Mouse (Mus musculus) MEL (cell line): Measurements from ENCODE around the gene Ninl. TPM values are rescaled to one million over a fixed set of nuclear protein-coding genes. Genes with fewer than 3 reads are reported as not detected.

Experiments
- DNase-seq: peaks from one replicate; pipeline ENCODE4 v3.0.0; 2011; ENCODE audit warnings: low read depth, low spot score
- H3K27ac ChIP-seq: 2 replicates; pipeline ENCODE4 v1.5.1; 2012; ENCODE audit warnings: low read depth, mild to moderate bottlenecking, control low read depth, low read length, moderate library complexity; ENCODE audit not compliant: control insufficient read depth
- H3K27me3 ChIP-seq, 2 experiments: fragments of 150-350 bp in 1 of 2; sonication (generic) in 1 of 2; 2 replicates each; pipeline ENCODE4 v1.6.1; 2012; ENCODE audit warnings: low read length in 2 of 2, mild to moderate bottlenecking in 2 of 2, improper control_type of control experiment in 1 of 2, moderate library complexity in 1 of 2; ENCODE audit not compliant: insufficient read depth in 2 of 2, control insufficient read depth in 1 of 2
- H3K36me3 ChIP-seq, 2 experiments: 2 replicates each; pipeline ENCODE4 v1.6.1; 2012 to 2014; ENCODE audit warnings: low read length in 2 of 2, improper control_type of control experiment in 1 of 2, inconsistent platforms in 1 of 2, mild to moderate bottlenecking in 1 of 2; ENCODE audit not compliant: insufficient read depth in 2 of 2, control insufficient read depth in 1 of 2
- H3K4me1 ChIP-seq, 2 experiments: fragments of 150-350 bp in 1 of 2; sonication (generic) in 1 of 2; 2 replicates each; pipeline ENCODE4 v1.6.1; 2012; ENCODE audit warnings: low read length in 2 of 2, improper control_type of control experiment in 1 of 2, mild to moderate bottlenecking in 1 of 2; ENCODE audit not compliant: insufficient read depth in 2 of 2, control insufficient read depth in 1 of 2
- H3K4me3 ChIP-seq, 2 experiments: fragments of 150-350 bp in 1 of 2; sonication (generic) in 1 of 2; 2 replicates each; pipeline ENCODE4 v1.5.1; 2012; ENCODE audit warnings: low read depth in 2 of 2, low read length in 2 of 2, mild to moderate bottlenecking in 2 of 2, moderate library complexity in 2 of 2, control low read depth in 1 of 2, improper control_type of control experiment in 1 of 2; ENCODE audit not compliant: control insufficient read depth in 1 of 2, insufficient read depth in 1 of 2
- H3K79me2 ChIP-seq: 2 replicates; pipeline ENCODE4 v1.6.1; 2012; ENCODE audit warnings: mild to moderate bottlenecking, low read length, moderate library complexity; ENCODE audit not compliant: control insufficient read depth, poor library complexity, insufficient read depth
- H3K9ac ChIP-seq: 2 replicates; pipeline ENCODE4 v1.6.1; 2012; ENCODE audit warnings: low read depth, mild to moderate bottlenecking, control low read depth, low read length, moderate library complexity; ENCODE audit not compliant: control insufficient read depth, poor library complexity, severe bottlenecking
- H3K9me3 ChIP-seq: fragments of 150-350 bp; sonication (generic); replicated peaks from 2 replicates; pipeline ENCODE4 v1.6.1; 2012; ENCODE audit warnings: mild to moderate bottlenecking, low read length, improper control_type of control experiment, moderate library complexity; ENCODE audit not compliant: insufficient read depth
- CHD1 ChIP-seq: IDR thresholded peaks from 2 replicates; pipeline ENCODE4 v1.6.1; 2012; ENCODE audit warnings: low read depth, mild to moderate bottlenecking, inconsistent platforms, low read length, improper control_type of control experiment
- CHD2 ChIP-seq: IDR thresholded peaks from 2 replicates; pipeline ENCODE4 v1.6.1; 2011; ENCODE audit warnings: low read length, improper control_type of control experiment
- CTCF ChIP-seq, 3 experiments: IDR thresholded peaks in 2 of 3; conservative IDR thresholded peaks in 1 of 3; 2 replicates each; pipeline ENCODE4 v1.5.1; 2011 to 2012; ENCODE audit warnings: low read length in 3 of 3, low read depth in 2 of 3, mild to moderate bottlenecking in 2 of 3, improper control_type of control experiment in 1 of 3, inconsistent platforms in 1 of 3, mixed read lengths in 1 of 3, moderate library complexity in 1 of 3; ENCODE audit not compliant: control insufficient read depth in 1 of 3, insufficient read depth in 1 of 3, poor library complexity in 1 of 3, severe bottlenecking in 1 of 3
- EP300 ChIP-seq, 2 experiments: IDR thresholded peaks; 2 replicates each; pipeline ENCODE4 v1.6.1; 2011; ENCODE audit warnings: improper control_type of control experiment in 2 of 2, low read length in 2 of 2, low read depth in 1 of 2, mild to moderate bottlenecking in 1 of 2
- ETS1 ChIP-seq: IDR thresholded peaks from 2 replicates; pipeline ENCODE4 v1.6.1; 2012; ENCODE audit warnings: low read depth, mild to moderate bottlenecking, inconsistent platforms, low read length, improper control_type of control experiment, moderate library complexity
- HCFC1 ChIP-seq: IDR thresholded peaks from 2 replicates; pipeline ENCODE4 v1.6.1; 2012; ENCODE audit warnings: low read depth, mild to moderate bottlenecking, inconsistent platforms, low read length, improper control_type of control experiment, moderate library complexity
- JUND ChIP-seq: IDR thresholded peaks from 2 replicates; pipeline ENCODE4 v1.6.1; 2011; ENCODE audit warnings: low read depth, mild to moderate bottlenecking, improper control_type of control experiment, low read length
- KAT2A ChIP-seq: conservative IDR thresholded peaks from 2 replicates; pipeline ENCODE4 v1.6.1; 2012; ENCODE audit warnings: low read depth, low read length, improper control_type of control experiment, inconsistent platforms
- MAX ChIP-seq: IDR thresholded peaks from 2 replicates; pipeline ENCODE4 v1.6.1; 2011; ENCODE audit warnings: low read length, improper control_type of control experiment
- MEF2A ChIP-seq: IDR thresholded peaks from 2 replicates; pipeline ENCODE4 v1.6.1; 2014; ENCODE audit warnings: low read depth, mild to moderate bottlenecking, inconsistent platforms, low read length, improper control_type of control experiment; ENCODE audit not compliant: poor library complexity, insufficient replicate concordance, severe bottlenecking; ENCODE audit errors: extremely low read depth
- MXI1 ChIP-seq: IDR thresholded peaks from 2 replicates; pipeline ENCODE4 v1.6.1; 2011; ENCODE audit warnings: mild to moderate bottlenecking, low read depth, low read length, improper control_type of control experiment
- MYB ChIP-seq: IDR thresholded peaks from 2 replicates; pipeline ENCODE4 v1.6.1; 2011; ENCODE audit warnings: mild to moderate bottlenecking, low read depth, low read length, improper control_type of control experiment
- NRF1 ChIP-seq: IDR thresholded peaks from 2 replicates; pipeline ENCODE4 v1.6.1; 2014; ENCODE audit warnings: low read depth, mild to moderate bottlenecking, inconsistent platforms, low read length, improper control_type of control experiment, moderate library complexity; ENCODE audit not compliant: poor library complexity, insufficient read depth, severe bottlenecking
- POLR2A ChIP-seq, 2 experiments: IDR thresholded peaks; 2 replicates each; pipeline ENCODE4 v1.6.1; 2011 to 2012; ENCODE audit warnings: low read length in 2 of 2, mild to moderate bottlenecking in 2 of 2, control low read depth in 1 of 2, improper control_type of control experiment in 1 of 2, low read depth in 1 of 2, moderate library complexity in 1 of 2; ENCODE audit not compliant: control insufficient read depth in 1 of 2, insufficient read depth in 1 of 2, poor library complexity in 1 of 2
- POLR2AphosphoS2 ChIP-seq: IDR thresholded peaks from 2 replicates; pipeline ENCODE4 v1.6.1; 2011; ENCODE audit warnings: low read length, improper control_type of control experiment
- POLR2AphosphoS5 ChIP-seq: IDR thresholded peaks from 2 replicates; pipeline ENCODE4 v1.6.1; 2012; ENCODE audit warnings: low read depth, borderline replicate concordance, mild to moderate bottlenecking, inconsistent platforms, low read length, moderate library complexity, mixed read lengths
- SIN3A ChIP-seq: IDR thresholded peaks from 2 replicates; pipeline ENCODE4 v1.6.1; 2012; ENCODE audit warnings: low read length, improper control_type of control experiment, inconsistent platforms
- SMC3 ChIP-seq: IDR thresholded peaks from 2 replicates; pipeline ENCODE4 v1.6.1; 2011; ENCODE audit warnings: low read depth, low read length, improper control_type of control experiment
- TCF12 ChIP-seq: IDR thresholded peaks from 2 replicates; pipeline ENCODE4 v1.6.1; 2014; ENCODE audit warnings: low read depth, mild to moderate bottlenecking, inconsistent platforms, low read length, improper control_type of control experiment, moderate library complexity
- USF2 ChIP-seq, 2 experiments: IDR thresholded peaks; 2 replicates each; pipeline ENCODE4 v1.6.1; 2011 to 2012; ENCODE audit warnings: improper control_type of control experiment in 2 of 2, low read length in 2 of 2, borderline replicate concordance in 1 of 2, inconsistent platforms in 1 of 2, low read depth in 1 of 2, mild to moderate bottlenecking in 1 of 2; ENCODE audit not compliant: insufficient read depth in 1 of 2
- polyA plus RNA-seq, 2 experiments: library from polyadenylated mRNA; stranded (reverse) in 1 of 2; unstranded in 1 of 2; fragments of >175 nt in 1 of 2; fragments of >200 nt in 1 of 2; gene quantifications; 2 replicates each; pipeline versions ENCODE4 v1.2.1 to v1.2.4; 2012; ENCODE audit warnings: low replicate concordance in 2 of 2, low read depth in 1 of 2; ENCODE audit not compliant: insufficient read length in 2 of 2, insufficient read depth in 1 of 2, missing spikeins in 1 of 2
- total RNA-seq: library from RNA; depleted of rRNA; stranded (reverse); fragments of 300-350 nt; gene quantifications from 2 replicates; pipeline ENCODE4 v1.2.3, GENCODE M21; 2012

The Ninl gene
- total and polyA plus RNA-seq, 3 experiments, result 9.8 to 16.8 TPM; not detected in 1

- Histone ChIP-seq H3K4me1 (peaks cover 2 to 4% of the 10 kb centered on the region in 2 experiments; a peak in 2 of 4 replicates), H3K27ac (no peak overlapping the region), H3K4me3 (no peak overlapping the region), H3K79me2 (peaks cover 10% of the 10 kb centered on the region), H3K9ac (no peak overlapping the region), H3K36me3 (peaks cover 0 to 5% of the 10 kb centered on the region in 2 experiments; a peak in 3 of 4 replicates), H3K27me3 (no peaks in the 10 kb centered on the region), H3K9me3 (no peaks in the 10 kb centered on the region)
- TF ChIP-seq MEF2A (no peak), KAT2A (no peak), SIN3A (no peak), POLR2A (IDR thresholded peaks at IDR 0.05; ENCODE audit: control insufficient read depth in 1 of 2, insufficient read depth in 1 of 2, low read depth in 1 of 2, low read length in 2 of 2, poor library complexity in 1 of 2) (no peak), MXI1 (no peak), POLR2AphosphoS2 (no peak), USF2 (IDR thresholded peaks at IDR 0.05; ENCODE audit: borderline replicate concordance in 1 of 2, insufficient read depth in 1 of 2, low read depth in 1 of 2, low read length in 2 of 2) (no peak), CTCF (IDR thresholded peaks at IDR 0.05 in 2 of 3, conservative IDR thresholded peaks at IDR 0.05 in 1 of 3; ENCODE audit: control insufficient read depth in 1 of 3, insufficient read depth in 1 of 3, low read depth in 2 of 3, low read length in 3 of 3, poor library complexity in 1 of 3, severe bottlenecking in 1 of 3) (no peak), TCF12 (no peak), CHD2 (no peak), JUND (no peak)
- no peak for DNase-seq
Measured at GRCm38 (mm10) chr2:150902347-150902746, 136.8 kb downstream of the Ninl start.

DNA sequence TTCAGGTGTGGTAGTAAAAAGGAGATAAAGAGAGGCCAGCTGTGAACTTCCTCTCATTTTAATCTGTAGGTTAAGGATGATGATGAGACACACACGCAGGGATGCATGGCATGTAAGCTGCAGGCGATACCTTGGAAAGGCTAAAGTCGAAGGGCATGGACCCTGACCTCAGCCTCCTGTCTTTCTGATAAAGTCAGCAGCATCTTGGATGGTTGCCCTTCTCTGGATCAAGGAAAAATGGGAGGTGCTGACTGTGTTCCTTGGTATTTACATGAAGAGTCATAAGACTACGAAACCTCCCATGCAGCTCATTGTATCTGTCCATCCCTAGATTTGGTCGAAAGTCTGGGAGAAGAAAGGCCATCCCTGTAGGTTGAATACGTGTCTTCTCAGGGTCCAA, 138.8 kb downstream of the Ninl start:
- DNase-seq, result no peak
- TF ChIP-seq CHD1, result no peak
- peak; percentile 29; the same call in 1 of the 2 replicates for TF ChIP-seq ETS1
- Histone ChIP-seq H3K4me3 (no peak overlapping the region), H3K9me3 (no peaks in the 10 kb centered on the region), H3K79me2 (peaks cover 10% of the 10 kb centered on the region), H3K27me3 (no peaks in the 10 kb centered on the region), H3K9ac (no peak overlapping the region), H3K27ac (no peak overlapping the region), H3K4me1 (peaks cover 2 to 11% of the 10 kb centered on the region in 2 experiments), H3K36me3 (peaks cover 0 to 8% of the 10 kb centered on the region in 2 experiments; a peak in 3 of 4 replicates)

- H3K79me2 ChIP-seq, result no peaks in the 10 kb centered on the region
- no peak for DNase-seq
- H3K36me3 ChIP-seq, result peaks cover 0 to 17% of the 10 kb centered on the region in 2 experiments; a peak in 3 of 4 replicates
- peaks cover 11 to 18% of the 10 kb centered on the region in 2 experiments for H3K4me1 ChIP-seq
- no peak for TF ChIP-seq MYB
- TF ChIP-seq POLR2A (IDR thresholded peaks at IDR 0.05; ENCODE audit: control insufficient read depth in 1 of 2, insufficient read depth in 1 of 2, low read depth in 1 of 2, low read length in 2 of 2, poor library complexity in 1 of 2), result no peak
- TF ChIP-seq MAX, result no peak
- no peak for TF ChIP-seq NRF1
- TF ChIP-seq EP300 (IDR thresholded peaks at IDR 0.05; ENCODE audit: low read depth in 1 of 2, low read length in 2 of 2), result no peak
- TF ChIP-seq SMC3, result no peak
- TF ChIP-seq HCFC1, result no peak
- no peak for TF ChIP-seq POLR2AphosphoS5
- H3K27me3 ChIP-seq, result no peaks in the 10 kb centered on the region
- no peak overlapping the region for H3K9ac ChIP-seq
- H3K4me3 ChIP-seq, result no peak overlapping the region
- no peak overlapping the region for H3K27ac ChIP-seq
- H3K9me3 ChIP-seq, result no peaks in the 10 kb centered on the region
Measured at GRCm38 (mm10) chr2:150895691-150896252, 143.4 kb downstream of the Ninl start.
